Mouse (Mus musculus) kidney, embryonic 16.5 days (tissue): ENCODE data around the gene Tln2. TPM values are rescaled to one million over a fixed set of nuclear protein-coding genes. Genes with fewer than 3 reads are reported as not detected.

Source experiments
- ATAC-seq: fragments of 200-750 bp; cut with Nextera tagmentation; 2 replicates; pipeline ENCODE4 v1.8.0; 2017; ENCODE audit warnings: moderate TSS enrichment; ENCODE audit not compliant: low FRiP score, low TSS enrichment
- H3K27ac ChIP-seq: fragments of 300-500 bp; sonication (generic); 2 replicates; pipeline ENCODE4 v1.5.1; 2014; ENCODE audit warnings: low read length
- H3K27me3 ChIP-seq: fragments of 300-500 bp; sonication (generic); 2 replicates; pipeline ENCODE4 v1.6.1; 2014; ENCODE audit warnings: low read length, control low read depth, mixed read lengths; ENCODE audit not compliant: insufficient read depth
- H3K36me3 ChIP-seq: fragments of 300-500 bp; sonication (generic); 2 replicates; pipeline ENCODE4 v1.6.1; 2014; ENCODE audit warnings: low read length, control low read depth, mixed read lengths; ENCODE audit not compliant: insufficient read depth
- H3K4me1 ChIP-seq: fragments of 300-500 bp; sonication (generic); 2 replicates; pipeline ENCODE4 v1.6.1; 2014; ENCODE audit warnings: low read length, control low read depth, mixed read lengths; ENCODE audit not compliant: insufficient read depth
- H3K4me2 ChIP-seq: fragments of 300-500 bp; sonication (generic); replicated peaks from 2 replicates; pipeline ENCODE4 v1.6.1; 2014; ENCODE audit warnings: low read depth, low read length
- H3K4me3 ChIP-seq: fragments of 300-500 bp; sonication (generic); 2 replicates; pipeline ENCODE4 v1.5.1; 2014; ENCODE audit warnings: mild to moderate bottlenecking, low read length
- H3K9ac ChIP-seq: fragments of 300-500 bp; sonication (generic); replicated peaks from 2 replicates; pipeline ENCODE4 v1.6.1; 2014; ENCODE audit warnings: low read length
- H3K9me3 ChIP-seq: fragments of 300-500 bp; sonication (generic); 2 replicates; pipeline ENCODE4 v1.6.1; 2016; ENCODE audit warnings: low read length, control low read depth
- WGBS: fragments of 180-500 bp; shearing (Covaris S2); extraction: QIAGEN DNeasy Blood & Tissue Kit; methylation state at CpG from one replicate; pipeline ENCODE4 v1.1.7; 2014; 5-methylcytosine and 5-hydroxymethylcytosine counted together
- polyA plus RNA-seq: library from polyadenylated mRNA; unstranded; fragments of >200 nt; fragmentation: Nextera tagmentation; extraction: Ambion mirVana; gene quantifications from 2 replicates; pipeline ENCODE4 v1.2.1, GENCODE M21; 2015

Gene Tln2
- polyA plus RNA-seq, 1 experiment from 2014 or later, result 19.1 TPM

DNA sequence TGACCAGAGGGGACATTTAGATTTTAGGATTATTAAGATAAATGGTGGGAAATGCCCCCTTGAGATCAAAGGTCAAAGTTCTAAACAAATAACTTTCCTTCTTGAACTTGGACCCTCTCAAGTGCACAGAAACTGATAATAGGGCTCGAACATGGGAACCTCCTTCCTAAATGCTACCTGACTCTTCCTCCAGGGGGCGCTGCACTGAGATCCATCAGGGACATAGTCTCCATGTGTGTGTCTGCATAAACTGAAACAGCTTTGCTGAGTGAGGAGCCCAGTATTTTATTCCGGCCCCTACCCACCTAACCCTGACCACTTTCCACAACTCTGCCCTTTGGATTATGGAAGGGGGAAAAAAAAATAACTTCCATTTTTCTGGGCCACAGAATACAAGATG, 339.1 kb downstream of the Tln2 start:
- no peak for ATAC-seq
- Histone ChIP-seq H3K9ac (no peak overlapping the region), H3K4me2 (no peak overlapping the region), H3K9me3 (no peaks in the 10 kb centered on the region), H3K4me1 (no peaks in the 10 kb centered on the region), H3K27ac (no peak overlapping the region), H3K36me3 (no peaks in the 10 kb centered on the region), H3K27me3 (no peaks in the 10 kb centered on the region), H3K4me3 (no peak overlapping the region)
- WGBS, result 67% methylated on average over 3 of the region's 3 CpGs

DNA sequence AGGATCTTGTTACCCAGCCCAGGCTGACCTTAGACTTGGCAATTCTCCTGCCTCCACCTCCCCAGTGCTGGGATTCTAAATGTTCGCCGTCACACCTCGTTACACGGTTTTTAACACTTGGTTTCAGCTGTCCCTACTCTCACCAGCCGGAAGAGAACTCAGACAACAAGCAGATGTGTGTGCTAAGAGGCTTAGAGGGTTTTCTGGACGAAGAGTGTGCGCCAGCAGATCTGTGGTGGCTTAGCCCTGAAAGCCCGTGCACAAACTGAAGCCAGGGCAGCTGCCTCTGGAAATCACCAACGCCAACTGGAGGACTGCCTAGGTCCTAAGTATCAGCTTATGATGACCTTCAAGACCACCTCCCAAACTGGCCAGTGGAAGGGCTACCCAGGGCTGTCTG, 341.5 kb downstream of the Tln2 start:
- Histone ChIP-seq H3K4me2 (no peak overlapping the region), H3K4me1 (peaks cover 3% of the 10 kb centered on the region; the same call in 1 of the 2 replicates), H3K4me3 (no peak overlapping the region), H3K9me3 (no peaks in the 10 kb centered on the region), H3K27ac (no peak overlapping the region), H3K27me3 (no peaks in the 10 kb centered on the region), H3K36me3 (no peaks in the 10 kb centered on the region), H3K9ac (no peak overlapping the region)
- no peak for ATAC-seq
- WGBS, result 57% methylated on average over 9 of the region's 9 CpGs

DNA sequence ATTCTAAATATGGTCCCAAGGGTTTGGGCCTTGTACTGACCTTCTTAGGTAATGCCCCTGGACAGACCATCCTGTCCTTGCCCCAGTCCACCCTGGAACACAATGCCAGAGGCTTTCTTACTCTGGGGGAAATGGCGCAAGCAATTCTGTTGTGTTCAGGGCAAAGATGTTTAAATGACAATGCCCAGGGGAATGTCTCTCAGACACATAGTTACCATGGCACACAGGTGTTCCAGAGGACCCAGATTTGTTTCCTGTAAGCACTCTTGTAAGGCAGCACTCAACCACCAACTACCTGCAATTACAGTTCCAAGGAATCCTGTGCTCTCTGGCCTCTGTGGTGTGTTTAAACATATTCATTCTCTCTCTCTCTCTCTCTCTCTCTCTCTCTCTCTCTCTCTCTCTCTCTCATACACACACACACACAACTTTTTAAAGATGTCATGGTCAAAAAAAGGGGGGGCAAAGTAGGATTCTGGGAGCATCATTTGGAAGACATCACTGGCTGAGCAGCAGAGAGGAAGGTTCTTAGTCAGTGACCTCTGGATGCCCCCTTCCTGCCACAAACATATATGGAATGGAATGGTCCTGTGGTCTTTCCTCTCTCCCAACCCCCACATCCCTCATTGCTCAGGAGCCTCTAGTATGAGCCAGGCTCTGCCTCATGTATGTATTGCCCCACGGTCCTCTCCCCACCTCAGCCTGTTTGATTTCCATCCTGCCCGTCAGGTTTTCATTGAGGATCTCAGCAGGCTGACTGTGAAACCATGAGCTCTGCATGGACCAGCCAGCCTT, 345.1 kb downstream of the Tln2 start:
- Histone ChIP-seq H3K9me3 (no peaks in the 10 kb centered on the region), H3K4me3 (no peak overlapping the region), H3K27ac (no peak overlapping the region), H3K36me3 (no peaks in the 10 kb centered on the region), H3K4me2 (no peak overlapping the region), H3K4me1 (peaks cover 3% of the 10 kb centered on the region; the same call in 1 of the 2 replicates), H3K27me3 (no peaks in the 10 kb centered on the region), H3K9ac (no peak overlapping the region)
- 87% methylated on average over 3 of the region's 3 CpGs for WGBS
- no peak for ATAC-seq

DNA sequence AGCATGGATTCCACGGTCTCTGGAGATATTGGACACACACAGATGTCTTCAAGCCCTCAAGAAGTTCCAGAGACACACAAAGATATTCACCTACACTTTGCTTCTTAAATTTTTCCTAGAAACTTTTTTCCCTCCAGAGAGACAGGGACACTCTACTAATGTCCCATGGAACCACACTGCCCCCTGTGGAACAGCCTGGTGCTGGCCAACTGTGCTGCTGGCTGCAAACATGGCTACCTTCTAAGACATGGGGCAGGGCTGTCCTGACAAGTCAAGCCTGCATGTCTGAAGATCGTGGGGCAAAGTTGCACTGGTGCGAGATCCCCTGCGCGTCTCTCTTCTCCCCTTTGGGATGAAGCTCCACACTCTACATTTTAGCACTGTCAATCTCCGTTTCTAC, 346.2 kb downstream of the Tln2 start:
- H3K27me3 ChIP-seq, result no peaks in the 10 kb centered on the region
- H3K27ac ChIP-seq, result no peak overlapping the region
- WGBS, result 42% methylated on average over 6 of the region's 6 CpGs
- H3K9ac ChIP-seq, result peak overlapping the region; percentile 42
- peaks cover 3% of the 10 kb centered on the region; the same call in 1 of the 2 replicates for H3K4me1 ChIP-seq
- no peaks in the 10 kb centered on the region for H3K9me3 ChIP-seq
- H3K4me2 ChIP-seq, result peak overlapping the region; percentile 28; the same call in 1 of the 2 replicates
- ATAC-seq, result peak; percentile 75; the same call in 1 of the 2 replicates
- no peaks in the 10 kb centered on the region for H3K36me3 ChIP-seq
- H3K4me3 ChIP-seq, result 0 out of 2 replicates have a peak overlapping the region, but pooled peaks have one; percentile 9

DNA sequence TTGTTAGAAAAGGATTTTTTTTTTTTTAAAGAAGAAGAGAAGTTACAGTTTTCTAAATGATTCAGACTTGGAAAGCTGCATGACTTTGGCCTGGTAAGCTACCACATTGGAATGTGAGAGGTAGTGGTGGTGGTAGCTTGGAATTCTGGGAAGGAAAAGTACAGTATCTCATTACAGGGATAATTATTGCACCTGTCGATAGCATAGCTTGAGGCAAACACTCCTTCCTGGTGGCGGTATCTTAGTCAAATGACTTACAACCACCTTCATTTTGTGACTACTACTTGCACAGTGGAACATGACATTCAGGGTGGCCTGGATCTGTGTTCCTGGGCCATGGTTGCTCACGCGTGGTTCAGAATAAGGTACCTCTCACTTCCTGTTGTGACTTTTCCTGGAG, 348.3 kb downstream of the Tln2 start:
- Histone ChIP-seq H3K27me3 (no peaks in the 10 kb centered on the region), H3K4me1 (peaks cover 3% of the 10 kb centered on the region; the same call in 1 of the 2 replicates), H3K4me3 (no peak overlapping the region), H3K27ac (no peak overlapping the region), H3K36me3 (no peaks in the 10 kb centered on the region), H3K9ac (no peak overlapping the region), H3K9me3 (no peaks in the 10 kb centered on the region), H3K4me2 (no peak overlapping the region)
- ATAC-seq, result no peak
- 86% methylated on average over 4 of the region's 4 CpGs for WGBS

DNA sequence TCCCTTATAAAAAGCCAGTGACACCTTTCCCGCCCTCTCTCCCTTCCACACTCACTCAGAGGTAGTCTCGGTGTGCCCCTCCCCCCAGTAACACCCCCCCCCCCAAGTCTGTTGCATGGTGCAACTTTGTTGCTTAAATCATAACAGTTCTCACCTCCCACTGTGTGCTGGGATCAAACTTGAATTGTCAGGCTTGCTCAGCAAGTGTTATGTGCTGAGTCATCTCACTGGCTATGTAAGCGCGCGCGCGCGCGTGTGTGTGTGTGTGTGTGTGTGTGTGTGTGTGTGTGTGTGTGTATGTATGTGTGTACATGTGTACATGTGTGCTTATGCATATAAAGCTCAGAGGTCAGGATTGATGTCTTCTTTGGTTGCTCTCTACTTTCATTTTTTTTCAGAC, 350.1 kb downstream of the Tln2 start:
- 95% methylated on average over 9 of the region's 9 CpGs for WGBS
- H3K4me1 ChIP-seq, result peaks cover 3% of the 10 kb centered on the region; the same call in 1 of the 2 replicates
- no peak overlapping the region for H3K4me2 ChIP-seq
- ATAC-seq, result no peak
- H3K27ac ChIP-seq, result no peak overlapping the region
- H3K9ac ChIP-seq, result no peak overlapping the region
- H3K27me3 ChIP-seq, result no peaks in the 10 kb centered on the region
- H3K9me3 ChIP-seq, result no peaks in the 10 kb centered on the region
- no peaks in the 10 kb centered on the region for H3K36me3 ChIP-seq
- H3K4me3 ChIP-seq, result no peak overlapping the region

DNA sequence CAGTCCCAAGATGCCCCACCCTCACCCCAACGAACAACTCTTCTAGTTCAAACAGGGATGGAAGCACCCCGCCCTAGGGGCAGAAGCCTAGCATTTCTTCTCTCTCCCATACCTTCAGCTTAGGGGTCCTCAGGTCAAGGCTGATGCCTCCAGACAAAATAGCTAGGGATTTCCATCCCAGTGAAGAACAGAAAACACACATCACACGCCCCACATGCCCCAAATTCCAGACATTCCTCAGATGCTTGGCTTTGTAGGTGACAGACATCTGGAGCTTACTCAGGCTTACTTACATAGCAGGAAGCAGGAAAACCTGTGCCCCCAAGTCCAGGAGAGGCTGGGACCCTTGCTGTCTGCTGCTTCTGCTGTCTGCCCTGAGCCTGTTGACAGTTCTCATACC, 351.1 kb downstream of the Tln2 start:
- ATAC-seq, result no peak; the same call in 1 of the 2 replicates
- 32% methylated on average over 3 of the region's 3 CpGs for WGBS

DNA sequence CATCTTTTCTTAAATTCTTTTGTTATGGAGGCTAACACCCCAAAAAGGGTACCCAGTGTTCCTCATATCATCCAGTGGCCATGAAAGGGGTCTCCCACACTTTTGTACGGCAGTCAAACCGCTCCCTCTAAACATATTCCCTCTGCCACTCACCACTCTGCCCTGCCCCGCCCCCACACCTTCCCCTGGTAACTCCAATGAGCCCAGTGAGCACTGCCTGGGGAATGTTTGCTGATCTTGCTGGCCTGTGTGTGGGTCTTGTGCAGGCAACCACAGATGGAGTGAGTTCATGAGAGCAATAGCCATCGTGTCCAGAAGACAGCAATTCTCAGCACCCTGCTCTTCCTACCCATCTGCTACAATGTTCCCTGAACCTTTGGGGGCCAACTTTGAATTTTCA, 354.3 kb downstream of the Tln2 start:
- no peak overlapping the region for H3K27ac ChIP-seq
- WGBS, result 72% methylated on average over 4 of the region's 4 CpGs

More for the DNA sequence above, 351.1 kb downstream of the Tln2 start:
- no peaks in the 10 kb centered on the region for H3K27me3 ChIP-seq
- no peaks in the 10 kb centered on the region for H3K9me3 ChIP-seq
- peaks cover under 1% of the 10 kb centered on the region; the same call in 1 of the 2 replicates for H3K4me1 ChIP-seq
- H3K4me2 ChIP-seq, result no peak overlapping the region
- H3K4me3 ChIP-seq, result no peak overlapping the region
- H3K27ac ChIP-seq, result 0 out of 2 replicates have a peak overlapping the region, but pooled peaks have one; percentile 8
- H3K9ac ChIP-seq, result no peak overlapping the region
- no peaks in the 10 kb centered on the region for H3K36me3 ChIP-seq

DNA sequence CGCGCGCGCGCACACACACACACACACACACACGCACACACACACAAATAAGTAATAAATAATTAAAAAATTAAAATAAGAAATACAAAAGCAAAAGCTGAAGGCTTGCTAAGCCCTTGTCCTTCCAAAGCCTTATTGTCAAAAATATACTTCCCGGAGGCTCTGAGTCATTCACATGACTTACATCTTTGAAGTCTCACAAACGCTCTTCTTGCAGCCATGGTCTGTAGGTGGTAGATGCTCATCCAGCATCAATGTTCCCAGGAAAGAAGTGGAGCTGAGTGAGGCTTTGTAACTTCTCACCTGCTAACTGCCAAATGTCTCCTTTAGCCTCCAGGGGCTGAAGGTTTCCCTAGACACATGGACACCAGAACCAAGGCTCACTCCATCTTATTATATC, 362.9 kb downstream of the Tln2 start:
- H3K4me3 ChIP-seq, result no peak overlapping the region
- no peaks in the 10 kb centered on the region for H3K36me3 ChIP-seq
- no peak for ATAC-seq
- H3K4me2 ChIP-seq, result no peak overlapping the region
- H3K9ac ChIP-seq, result no peak overlapping the region
- H3K27me3 ChIP-seq, result no peaks in the 10 kb centered on the region
- 97% methylated on average over 8 of the region's 8 CpGs for WGBS
- H3K4me1 ChIP-seq, result no peaks in the 10 kb centered on the region
- no peaks in the 10 kb centered on the region for H3K9me3 ChIP-seq
- H3K27ac ChIP-seq, result no peak overlapping the region

More for the DNA sequence above, 354.3 kb downstream of the Tln2 start:
- ATAC-seq, result no peak
- no peak overlapping the region for H3K4me2 ChIP-seq
- H3K27me3 ChIP-seq, result no peaks in the 10 kb centered on the region
- no peaks in the 10 kb centered on the region for H3K4me1 ChIP-seq
- H3K9me3 ChIP-seq, result no peaks in the 10 kb centered on the region
- no peak overlapping the region for H3K9ac ChIP-seq
- H3K36me3 ChIP-seq, result no peaks in the 10 kb centered on the region
- no peak overlapping the region for H3K4me3 ChIP-seq

DNA sequence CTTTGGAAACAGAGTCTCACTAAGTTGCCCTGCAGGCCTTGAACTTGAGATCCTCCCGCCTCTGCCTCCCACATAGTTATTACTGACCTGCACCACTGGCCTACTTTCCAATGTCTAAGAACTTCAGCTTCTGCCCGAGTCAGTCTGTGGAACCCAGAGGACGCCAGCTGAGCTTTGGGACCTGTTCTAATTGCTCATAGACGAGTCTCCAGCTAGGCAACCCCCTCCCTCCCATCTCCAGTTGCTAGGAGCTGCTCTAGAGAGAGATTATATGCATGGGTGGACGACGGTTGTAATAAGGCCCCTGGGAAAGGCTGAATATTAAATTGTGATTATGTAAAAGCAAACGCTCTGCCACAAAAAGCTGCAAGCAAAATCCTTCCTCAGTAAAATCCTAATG, 364.2 kb downstream of the Tln2 start:
- H3K27ac ChIP-seq, result no peak overlapping the region
- no peak overlapping the region for H3K4me3 ChIP-seq
- H3K4me1 ChIP-seq, result no peaks in the 10 kb centered on the region
- WGBS, result 59% methylated on average over 7 of the region's 7 CpGs
- ATAC-seq, result no peak
- no peaks in the 10 kb centered on the region for H3K36me3 ChIP-seq
- no peaks in the 10 kb centered on the region for H3K27me3 ChIP-seq
- H3K9ac ChIP-seq, result no peak overlapping the region
- no peaks in the 10 kb centered on the region for H3K9me3 ChIP-seq
- H3K4me2 ChIP-seq, result no peak overlapping the region
